Mouse (Mus musculus) small intestine, adult 10 weeks (tissue): ENCODE results near the gene Ntrk2. TPM values are rescaled to one million over a fixed set of nuclear protein-coding genes. Genes with fewer than 3 reads are reported as not detected.

Experiments used
- polyA plus RNA-seq: library from polyadenylated mRNA; stranded (reverse); fragments of 350-450 nt; fragmentation: Illumina TruSeq; extraction: RNeasy Lipid Tissue Mini Kit (QIAGEN cat#74804); gene quantifications from one replicate; pipeline ENCODE4 v1.2.3, GENCODE M21; 2014; ENCODE audit warnings: low replicate concordance

Ntrk2 gene
- 0.52 TPM for polyA plus RNA-seq

GRCm38 (mm10) chr13:58806397-58806892 lies at the start of gene Ntrk2:
Gene Ntrk2 (plus strand): TSS chr13:58806569.

Other genes starting within 250 kb of the Ntrk2 start
- gene Slc28a3, start 195.7 kb upstream of the Ntrk2 start, polyA plus RNA-seq = 8.1 TPM